Mouse (Mus musculus): ENCODE results near the gene Bmt2.

Gene Bmt2

DNA sequence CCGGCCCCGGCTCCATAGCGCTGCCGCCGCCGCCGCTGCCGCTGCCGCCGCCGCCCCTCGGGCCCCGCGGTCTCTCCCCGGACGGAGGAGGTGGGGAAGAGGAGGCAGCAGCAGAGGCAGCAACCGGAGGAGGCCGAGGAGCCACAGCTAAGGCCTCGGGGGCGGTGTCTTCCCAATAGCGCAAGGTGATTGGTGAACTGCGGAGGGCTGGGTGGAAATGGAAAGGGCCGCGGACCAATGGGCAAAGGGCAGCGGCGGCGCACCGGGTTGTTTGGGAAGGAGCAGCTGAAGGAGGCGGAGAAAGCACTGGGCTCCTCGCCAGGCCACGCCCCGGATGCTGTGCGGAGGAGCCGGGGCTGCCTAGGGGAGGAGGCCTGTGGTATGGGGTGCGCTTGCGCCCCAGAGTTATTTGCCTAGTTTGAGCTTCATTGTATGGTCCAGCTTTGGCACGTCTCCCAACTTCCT is at the start of gene Bmt2:
TSS of gene Bmt2 (minus strand) at position 149 of the 465 bp plus-strand sequence.
- peak; percentile 98 for DNase-seq

- peak in 1 of 2 experiments; percentile 13 for DNase-seq
Measured at GRCm38 (mm10) chr6:13722166-13722565, 44.4 kb upstream of the Bmt2 start.

- DNase-seq = no peak
Measured at GRCm38 (mm10) chr6:13714867-13715266, 37.1 kb upstream of the Bmt2 start.

GRCm38 (mm10) chr6:13696882-13697281 is 19.1 kb upstream of the Bmt2 start:
- no peak for DNase-seq

DNA sequence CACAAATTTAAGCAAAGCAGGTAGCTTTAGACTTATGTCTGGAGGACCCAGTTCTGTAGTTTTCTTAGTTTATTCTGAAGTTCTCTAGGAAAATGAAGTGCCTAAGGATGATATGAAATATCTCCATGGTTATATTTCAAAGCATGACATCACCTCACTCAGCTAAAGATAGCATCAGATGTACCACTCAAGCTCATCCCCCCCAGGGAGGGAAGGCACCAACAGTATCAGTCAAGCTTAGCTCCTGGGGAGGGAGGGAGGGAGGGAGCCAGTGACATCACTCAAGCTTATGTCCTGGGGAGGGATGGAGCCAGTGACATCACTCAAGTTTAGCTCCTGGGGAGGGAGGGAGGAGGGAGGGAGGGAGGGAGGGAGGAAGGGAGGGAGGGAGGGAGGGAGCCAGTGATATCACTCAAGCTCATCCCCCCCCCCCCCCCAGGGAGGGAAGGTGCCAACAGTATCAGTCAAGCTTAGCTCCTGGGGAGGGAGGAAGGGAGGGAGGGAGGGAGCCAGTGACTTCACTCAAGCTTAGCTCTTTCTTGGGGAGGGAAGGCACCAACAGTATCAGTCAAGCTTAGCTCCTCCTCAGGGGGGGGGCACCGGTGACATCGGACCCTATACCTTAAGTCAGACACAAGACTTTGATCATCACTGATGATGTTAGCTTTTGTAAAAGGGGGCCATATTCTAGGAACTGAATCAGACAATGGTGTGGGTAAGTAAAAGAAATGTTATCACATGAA is 17.5 kb upstream of the Bmt2 start:
- peak; percentile 69 to 71 for DNase-seq

DNA sequence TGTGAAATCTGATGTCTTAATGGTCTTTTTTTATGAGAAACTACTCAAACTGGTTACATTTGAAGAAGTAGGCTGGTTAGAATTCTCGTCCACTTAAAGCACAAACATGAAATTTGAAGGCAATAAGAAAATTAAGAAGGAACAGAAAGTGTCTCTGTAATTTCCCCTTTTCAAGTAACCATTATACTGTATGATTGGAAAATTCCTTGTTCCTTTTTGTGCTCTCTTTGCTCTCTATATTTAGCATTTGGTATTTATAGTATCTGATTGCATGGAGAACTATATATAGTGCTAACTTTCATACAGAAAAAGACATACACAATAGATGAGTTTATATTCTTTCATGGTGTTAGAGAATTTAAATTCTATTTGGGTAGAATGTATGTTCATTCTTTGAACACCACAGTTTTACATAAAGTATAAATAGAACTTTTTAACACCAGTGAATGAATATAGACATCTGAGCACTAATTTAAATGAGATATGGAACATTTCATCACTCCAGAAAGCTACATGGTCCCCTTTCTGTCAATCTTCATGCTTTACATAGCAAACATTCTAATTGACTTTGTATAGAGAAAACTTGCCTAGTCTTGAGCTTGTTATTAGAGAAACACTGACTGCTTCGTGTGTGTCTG is 14.0 kb upstream of the Bmt2 start:
- no peak for DNase-seq

GRCm38 (mm10) chr6:13690398-13690797 is 12.6 kb upstream of the Bmt2 start:
- DNase-seq = peak in 1 of 2 experiments; percentile 12

DNA sequence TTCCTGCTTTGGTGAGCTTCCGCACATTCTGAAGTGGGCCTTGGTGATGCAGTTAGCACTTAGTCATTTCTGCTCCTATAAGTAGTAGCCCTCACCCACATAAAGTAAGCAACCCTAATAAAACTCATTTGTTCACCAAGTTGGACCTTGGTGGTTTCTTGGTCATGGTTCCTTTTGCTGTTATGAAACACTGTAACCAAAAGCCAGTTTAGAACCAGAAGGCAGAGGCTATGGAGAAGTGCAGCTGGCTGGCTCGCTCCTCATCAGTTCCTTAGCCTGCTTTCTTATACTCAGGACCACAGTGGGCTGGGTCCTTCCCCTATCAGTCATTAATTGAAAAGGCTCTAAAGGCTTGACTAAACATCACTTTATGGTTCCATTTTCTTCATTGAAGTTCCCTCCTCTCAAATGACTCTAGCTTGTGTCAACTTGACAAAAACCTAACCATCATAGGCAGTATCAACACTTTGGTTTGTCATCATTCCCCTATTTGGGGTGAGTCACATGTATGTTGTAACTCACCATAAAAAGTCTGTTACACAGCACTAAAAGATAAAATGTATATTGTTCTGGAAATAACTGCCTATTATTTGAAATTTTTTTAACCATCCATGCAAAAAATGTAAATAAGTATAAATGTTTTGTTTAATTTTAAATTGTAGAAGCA is 6.3 kb upstream of the Bmt2 start:
- no peak for DNase-seq

DNA sequence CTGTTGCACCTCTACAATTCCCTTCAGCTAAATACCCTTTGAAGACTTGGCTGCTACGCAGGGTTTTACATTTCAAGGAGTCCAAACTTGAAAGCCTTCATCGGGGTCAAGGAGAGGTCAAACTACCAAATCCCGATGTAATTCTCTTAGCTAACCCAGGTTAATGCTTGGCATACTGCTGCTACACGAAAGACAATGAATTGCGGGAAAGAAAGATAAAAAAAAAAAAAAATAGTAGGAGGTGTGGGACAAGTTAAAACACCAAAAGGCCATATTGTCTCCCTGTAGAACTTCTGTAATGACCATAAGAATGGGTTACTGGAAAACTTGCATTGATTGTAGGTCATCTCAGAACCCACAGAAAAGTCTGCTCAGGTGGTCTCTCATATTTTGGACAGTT is 583 bp upstream of the Bmt2 start:
- no peak for DNase-seq

- peak; percentile 41 to 46 for DNase-seq
Measured at GRCm38 (mm10) chr6:13677141-13677761, 515 bp downstream of the Bmt2 start.

DNA sequence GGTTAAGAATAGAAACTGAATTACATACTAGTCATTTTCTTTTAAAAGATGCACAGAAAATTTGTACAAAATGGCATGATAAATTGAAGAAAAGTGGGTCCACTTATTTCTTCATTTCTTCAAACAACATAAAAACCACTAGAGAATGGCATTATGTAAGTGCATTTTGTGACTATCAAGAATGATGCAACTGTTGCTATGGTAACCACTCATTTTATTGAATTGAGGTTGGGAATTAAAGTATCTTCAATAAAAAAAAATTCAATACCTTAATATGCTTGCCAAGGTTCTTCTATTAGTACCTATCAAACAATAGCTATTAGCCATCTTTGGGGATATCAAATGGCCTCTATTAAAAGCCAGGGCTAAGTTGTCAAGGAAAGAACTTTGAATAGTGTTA is 1.6 kb downstream of the Bmt2 start:
- no peak for DNase-seq

DNA sequence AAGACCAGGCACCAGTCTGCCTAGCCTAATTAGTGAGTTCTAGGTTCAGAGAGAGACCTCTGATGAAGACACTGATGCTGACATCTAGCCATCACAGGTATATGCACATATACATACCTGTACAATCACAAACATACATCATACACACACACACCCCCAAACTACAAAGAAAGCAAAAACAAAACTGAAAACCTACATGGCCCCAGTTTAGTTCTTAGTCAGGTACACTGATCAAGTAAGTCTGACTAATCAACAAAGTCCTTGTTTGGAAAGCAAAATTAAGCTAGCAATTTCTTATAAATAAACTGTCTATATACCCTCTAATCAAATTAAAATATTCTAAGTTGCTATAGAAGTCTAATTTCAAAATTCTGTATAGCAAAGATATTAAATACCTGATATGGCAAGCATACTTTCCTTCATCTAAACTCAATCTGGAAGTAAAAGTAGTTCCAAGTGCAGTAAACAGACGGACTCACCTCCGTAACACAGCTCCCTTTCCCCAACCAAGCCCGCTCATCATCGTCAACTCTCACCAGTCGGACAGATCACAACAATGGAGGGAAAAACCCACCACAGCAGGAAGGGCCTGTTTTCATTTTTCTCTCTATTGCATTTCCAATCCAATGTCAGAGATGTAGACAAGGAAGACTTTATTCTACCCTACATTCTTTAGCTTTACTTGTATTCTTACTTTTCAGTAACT is 3.0 kb downstream of the Bmt2 start:
- DNase-seq = no peak

DNA sequence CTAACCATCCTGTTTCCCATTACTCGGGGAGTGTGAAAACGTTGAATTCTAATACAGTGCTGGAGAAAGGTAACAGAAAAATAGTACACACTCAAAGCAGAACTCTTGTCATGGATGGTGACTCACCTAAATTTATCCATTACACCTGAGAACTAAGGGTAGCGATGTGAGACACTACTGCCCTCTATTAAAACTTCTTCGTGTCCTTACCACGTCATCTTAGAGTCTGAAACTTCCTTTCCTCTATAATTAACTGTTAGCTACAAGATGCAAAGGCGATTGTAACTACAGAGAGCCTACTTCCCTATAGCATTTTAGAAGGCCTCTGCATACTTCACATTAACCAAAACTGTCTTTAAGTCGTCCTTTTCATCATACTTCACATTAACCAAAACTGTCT is 12.1 kb downstream of the Bmt2 start:
- peak; percentile 27 to 34 for DNase-seq

DNA sequence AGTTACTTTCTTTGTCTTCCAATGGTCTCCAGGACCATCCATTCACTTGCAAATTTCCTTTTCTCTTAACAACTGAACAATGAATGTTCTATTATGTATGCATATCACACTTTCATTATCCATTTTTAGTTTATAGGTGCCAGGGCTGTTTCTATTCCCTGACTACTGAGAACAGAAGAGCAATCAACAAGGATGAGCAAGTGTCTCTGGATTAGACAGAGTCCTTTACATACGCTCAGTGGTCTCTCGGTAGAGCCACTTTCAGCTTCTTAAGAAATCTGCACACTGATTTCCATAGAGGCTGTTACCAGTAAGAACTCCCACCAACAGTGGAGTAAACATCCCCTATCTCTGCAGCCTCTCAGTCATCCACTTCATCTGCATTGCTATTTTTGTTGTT is 19.8 kb downstream of the Bmt2 start:
- no peak for DNase-seq

DNA sequence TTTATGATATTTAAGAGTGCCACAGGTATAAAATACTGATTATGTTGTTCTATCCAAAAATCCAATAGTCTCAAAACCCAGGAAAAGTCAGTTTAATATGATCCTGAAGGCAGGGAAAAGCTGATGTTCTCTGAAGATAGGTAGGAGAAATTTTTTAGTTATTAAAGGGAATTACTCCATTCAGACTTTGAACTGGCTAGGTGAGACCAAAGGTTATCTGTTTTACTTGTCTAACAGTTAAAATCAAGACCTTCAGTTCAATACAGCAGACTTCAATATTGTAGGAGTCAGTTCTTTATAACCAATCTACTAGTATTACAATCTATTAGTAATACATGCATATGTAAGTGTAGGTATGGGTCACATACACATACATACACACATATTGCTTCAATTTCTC is 23.7 kb downstream of the Bmt2 start:
- no peak for DNase-seq

- DNase-seq = no peak
Measured at GRCm38 (mm10) chr6:13652284-13652683, 25.5 kb downstream of the Bmt2 start.

DNA sequence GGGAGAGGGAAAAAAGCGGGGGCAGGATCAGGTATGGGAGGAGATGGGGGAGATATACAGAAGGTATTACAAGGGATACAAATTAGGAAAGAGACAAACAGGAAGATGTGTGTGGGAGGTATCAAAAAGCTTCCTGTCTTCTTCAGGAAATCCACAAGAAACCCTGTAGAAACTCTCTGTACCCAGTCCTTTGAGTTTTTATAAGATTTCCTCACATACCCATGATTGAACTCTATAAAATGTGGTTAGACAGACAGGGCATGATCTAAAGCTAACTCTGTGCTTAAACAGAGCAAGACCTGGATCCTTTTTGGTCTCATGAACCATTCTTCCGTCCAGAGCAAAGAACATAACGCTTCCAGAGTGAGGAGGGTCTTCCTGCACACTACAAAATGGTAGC is 26.9 kb downstream of the Bmt2 start:
- DNase-seq = no peak

- DNase-seq = no peak
Measured at GRCm38 (mm10) chr6:13648305-13648704, 29.5 kb downstream of the Bmt2 start.

DNA sequence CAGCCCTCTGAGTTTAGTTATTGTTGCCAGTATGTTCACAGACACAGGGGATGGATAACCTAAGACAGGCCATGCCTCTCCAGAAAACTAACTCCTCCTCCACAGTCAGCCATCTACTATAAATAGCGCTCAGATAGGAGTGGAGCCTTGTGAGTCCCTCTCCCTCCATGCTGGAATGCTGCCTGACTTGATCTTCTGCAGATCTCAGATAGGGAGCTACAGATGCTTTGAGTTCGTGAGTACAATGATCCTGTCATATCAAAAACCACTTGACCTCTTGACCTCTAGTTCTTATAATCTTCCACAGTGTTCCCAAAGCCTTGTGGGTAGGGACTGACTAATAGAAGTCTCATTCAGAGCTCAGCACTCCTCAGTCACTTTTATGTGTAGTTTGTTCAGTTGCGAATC is 41.2 kb downstream of the Bmt2 start:
- no peak for DNase-seq

GRCm38 (mm10) chr6:13632571-13632970 is 45.2 kb downstream of the Bmt2 start:
- no peak for DNase-seq

DNA sequence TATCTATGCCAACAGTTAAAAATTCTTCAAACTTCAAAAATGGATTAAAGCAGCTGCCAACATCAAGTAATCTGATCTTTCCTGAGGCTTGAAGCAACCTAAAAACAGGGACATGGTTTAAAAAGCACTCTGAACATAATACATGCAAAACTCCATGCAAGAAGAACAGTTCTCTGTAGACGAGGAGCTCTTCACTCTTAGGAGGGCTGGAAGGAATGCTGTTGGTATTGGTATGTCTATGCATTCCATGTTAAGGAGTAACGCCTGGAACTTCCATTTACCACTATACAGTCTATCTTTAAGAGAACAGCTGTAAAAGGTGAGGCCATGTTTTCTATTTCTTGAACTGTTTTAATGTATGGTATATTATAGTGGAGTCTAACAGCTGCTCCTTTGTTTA is 47.2 kb downstream of the Bmt2 start:
- no peak for DNase-seq

- DNase-seq = no peak
Measured at GRCm38 (mm10) chr6:13619618-13620017, 58.1 kb downstream of the Bmt2 start.

DNA sequence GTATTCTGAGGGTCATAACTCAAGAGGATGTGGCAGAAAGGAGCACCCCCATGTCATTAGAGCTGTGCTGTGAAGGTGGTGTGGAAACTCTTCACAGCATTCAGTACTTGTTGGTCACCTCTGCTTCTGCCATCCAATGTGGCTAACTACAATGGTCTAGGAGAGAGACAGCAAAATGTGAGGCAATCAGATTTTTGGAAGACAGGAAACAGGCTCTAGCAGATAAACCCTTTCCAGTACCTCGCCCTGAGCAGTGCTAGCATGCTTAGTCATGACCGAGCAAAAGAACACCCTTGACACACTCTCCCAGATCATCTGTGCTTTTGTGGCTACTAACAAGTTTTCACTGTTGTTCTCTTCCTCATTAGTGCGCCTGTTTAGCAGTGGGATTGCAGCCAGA is 60.7 kb downstream of the Bmt2 start:
- DNase-seq = no peak

Data from B cell, adult 2 months (primary cell).